Mouse (Mus musculus) cerebellum, adult 18-20 months (tissue): ENCODE measurements around the gene Tmco1.

Experiments
- DNase-seq, 2 experiments: peaks; one replicate each; pipeline ENCODE4 v3.0.0; 2021

Tmco1 gene

DNA sequence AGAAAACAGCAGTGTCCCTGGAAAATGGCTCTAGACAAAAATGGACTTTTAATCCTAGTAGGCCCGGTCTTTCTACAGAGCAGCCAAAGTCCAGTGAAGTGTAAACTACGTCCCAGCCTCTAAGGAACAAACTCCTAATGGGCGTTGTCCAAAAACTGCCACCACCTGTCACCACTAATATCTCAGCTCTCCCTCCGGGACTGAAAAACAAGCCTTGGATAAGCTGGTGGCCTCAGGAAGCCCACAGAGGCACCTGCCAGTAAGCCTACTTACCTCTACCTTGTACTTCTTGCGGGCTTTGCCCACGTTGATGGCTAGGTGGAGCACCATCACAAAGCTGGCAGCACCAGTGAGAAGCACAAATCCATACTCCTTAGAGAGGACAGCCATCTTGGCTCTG is 69.8 kb downstream of the Tmco1 start:
- DNase-seq = no peak

- no peak for DNase-seq
Measured at GRCm38 (mm10) chr1:167379751-167380150, 71.6 kb downstream of the Tmco1 start.

DNA sequence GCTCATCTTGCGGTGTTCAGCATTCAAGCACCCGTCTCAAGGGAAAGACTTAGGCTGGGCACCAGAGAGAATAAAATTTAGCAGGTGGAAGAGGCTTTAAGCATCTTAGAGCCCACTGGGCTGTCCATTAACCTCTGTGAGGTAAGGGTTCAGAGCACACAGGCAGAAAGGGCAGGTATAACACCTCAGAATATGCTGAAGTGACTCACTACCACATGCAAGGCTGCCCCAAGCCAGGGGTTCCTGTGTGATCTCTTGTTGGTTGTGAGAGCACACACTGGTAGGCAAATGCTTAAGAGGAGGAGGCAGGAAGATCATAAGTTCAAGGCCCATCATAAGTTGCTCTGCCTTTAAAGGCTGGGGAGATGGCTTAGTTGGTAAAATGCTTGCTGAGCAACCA is 72.0 kb downstream of the Tmco1 start:
- no peak for DNase-seq

GRCm38 (mm10) chr1:167381050-167382015 is 73.2 kb downstream of the Tmco1 start:
- DNase-seq = no peak

DNA sequence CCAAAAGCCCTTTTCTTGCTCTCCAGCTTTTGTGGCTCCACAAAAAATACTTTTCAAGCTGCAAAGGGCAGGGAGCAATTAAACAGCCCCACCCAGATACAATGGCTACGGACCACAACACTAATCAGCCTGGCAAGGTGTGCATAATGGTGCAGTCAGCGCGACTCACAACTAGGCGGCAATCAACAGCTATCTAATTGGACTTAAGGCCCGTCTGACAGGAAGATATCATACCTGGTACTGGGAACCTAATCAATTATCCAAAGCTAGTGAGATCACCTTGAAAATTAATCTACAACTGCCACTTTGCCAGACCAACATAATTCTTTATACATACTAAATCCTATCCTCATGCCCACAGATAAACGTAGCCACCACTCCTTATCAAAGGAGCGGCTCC is 74.1 kb downstream of the Tmco1 start:
- no peak for DNase-seq

DNA sequence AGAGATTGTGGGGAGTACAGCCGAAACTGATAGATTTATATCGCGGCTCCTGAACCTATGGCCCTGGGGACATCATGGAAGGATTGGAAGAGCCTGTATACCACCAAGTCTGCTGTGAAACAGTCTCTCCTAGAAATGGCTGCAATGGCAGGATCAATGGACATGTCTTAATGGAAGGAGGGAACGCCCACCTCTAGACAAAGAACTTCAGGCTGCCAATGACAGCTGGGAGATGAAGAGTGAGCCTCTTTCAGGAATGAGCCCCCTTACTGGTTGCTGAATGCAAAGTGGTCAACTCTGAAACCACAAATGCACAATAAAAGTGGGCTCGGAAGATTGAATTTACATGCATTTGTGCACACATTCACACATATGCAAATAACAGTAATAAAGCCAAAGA is 74.6 kb downstream of the Tmco1 start:
- no peak for DNase-seq

GRCm38 (mm10) chr1:167383178-167383577 is 75.0 kb downstream of the Tmco1 start:
- no peak for DNase-seq
